Mouse (Mus musculus): ENCODE results near the gene Exoc5. TPM values are rescaled to one million over a fixed set of nuclear protein-coding genes. Genes with fewer than 3 reads are reported as not detected.

Exoc5 gene
- 24.4 and 26.2 TPM in 2 replicates for polyA plus RNA-seq (2015; fragmentation: Nextera tagmentation; extraction: Ambion mirVana)

DNA sequence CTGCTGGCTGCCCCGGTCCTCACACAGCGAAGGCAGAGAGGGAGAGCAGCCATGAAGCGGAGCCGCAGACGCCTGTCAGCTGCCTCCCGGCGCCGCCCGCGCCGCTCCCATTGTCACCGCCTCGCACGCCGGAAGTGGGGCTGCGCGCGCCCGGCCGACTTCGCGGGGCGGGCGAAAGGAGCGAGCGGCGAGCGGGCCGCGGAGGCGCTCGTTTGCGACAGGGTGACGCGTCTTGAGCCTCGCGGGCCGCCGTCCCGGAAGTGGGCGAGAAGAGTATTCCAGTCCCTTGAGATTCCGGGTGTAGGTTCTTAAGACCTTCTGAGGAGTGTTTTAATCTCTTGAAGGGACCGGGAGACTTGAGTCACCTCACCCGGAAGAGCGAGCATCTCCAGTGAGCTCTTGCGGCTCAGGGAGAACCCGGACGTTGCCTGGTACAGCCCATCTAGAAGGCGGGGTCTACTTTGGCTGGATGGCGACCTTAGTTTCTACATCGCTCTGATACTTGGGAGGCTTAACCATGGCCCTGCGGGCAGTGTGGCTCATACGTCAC lies at the start of gene Exoc5:
Exoc5 (minus strand) TSS at position 380 of the 550 bp plus-strand sequence.

DNA sequence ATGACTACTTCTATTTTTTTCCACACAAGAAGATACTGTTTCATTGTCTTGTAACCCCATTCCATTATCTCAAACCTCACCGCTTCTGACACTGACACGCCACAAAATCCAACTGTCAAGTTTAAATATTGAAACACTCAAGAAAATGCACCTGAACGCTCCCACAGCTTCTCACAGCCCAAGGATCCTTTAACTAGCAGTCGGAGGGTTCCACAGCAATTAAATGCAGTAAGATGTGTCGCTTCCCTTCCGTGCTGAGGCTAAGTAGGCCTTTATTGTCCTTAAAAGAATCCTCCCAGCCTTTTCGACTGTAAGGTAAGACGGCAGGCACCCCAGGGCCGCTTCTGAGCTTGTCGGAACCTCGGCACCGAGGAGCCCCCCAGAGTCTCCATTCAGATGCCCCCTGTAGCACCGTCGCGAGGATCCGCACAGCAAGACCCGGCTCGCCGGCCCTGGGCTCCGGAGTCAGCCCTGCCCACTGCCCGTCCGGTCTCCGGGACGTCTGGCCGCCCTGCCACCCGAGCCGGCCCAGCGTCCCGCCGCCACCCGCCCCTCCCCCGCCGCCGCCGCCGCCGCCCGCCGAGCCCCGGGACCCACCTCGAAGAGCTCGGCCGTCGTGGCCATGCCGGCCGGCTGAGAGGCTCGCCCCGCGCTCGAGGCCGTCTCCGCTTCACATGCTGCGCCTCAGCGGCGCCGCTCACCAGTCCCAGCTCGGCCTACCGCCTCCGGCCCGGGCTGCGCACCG lies 752 bp downstream of the Exoc5 start, which contains the start of gene Ap5m1:
Ap5m1 (plus strand) TSS at position 569 of the 745 bp plus-strand sequence.

Other genes starting within 250 kb of the Exoc5 start
- 15.6 and 19.5 TPM in 2 replicates for gene Ap5m1, start 556 bp downstream of the Exoc5 start, polyA plus RNA-seq (2015; fragmentation: Nextera tagmentation; extraction: Ambion mirVana)
- 7.5 and 7.6 TPM in 2 replicates for gene Naa30, start 105.6 kb upstream of the Exoc5 start, polyA plus RNA-seq (2015; fragmentation: Nextera tagmentation; extraction: Ambion mirVana)
- 0.43 and 4.9 TPM in 2 replicates for gene ccdc198, start 178.8 kb upstream of the Exoc5 start, polyA plus RNA-seq (2015; fragmentation: Nextera tagmentation; extraction: Ambion mirVana)